Mouse (Mus musculus): ENCODE measurements around the gene Rps6ka5. TPM values are rescaled to one million over a fixed set of nuclear protein-coding genes. Genes with fewer than 3 reads are reported as not detected.
A peak's percentile ranks its signal among the peaks of the same experiment; 100 is the strongest.

The Rps6ka5 gene
- polyA plus RNA-seq, 1 experiment from 2014 or later = 4.9 TPM

GRCm38 (mm10) chr12:100606733-100607132 is 120.0 kb downstream of the Rps6ka5 start:
- no peaks in the 10 kb centered on the region for H3K27me3 ChIP-seq (ENCODE audit: insufficient read depth, poor library complexity, severe bottlenecking)
- no peaks in the 10 kb centered on the region for H3K9me3 ChIP-seq
- 98% methylated on average over 1 of the region's 1 CpGs for WGBS
- no peaks in the 10 kb centered on the region for H3K36me3 ChIP-seq
- H3K4me3 ChIP-seq = no peak overlapping the region
- no peak for DNase-seq (ENCODE audit: low spot score)
- no peak overlapping the region for H3K27ac ChIP-seq
- no peaks in the 10 kb centered on the region for H3K4me1 ChIP-seq

- Histone ChIP-seq H3K9me3 (no peaks in the 10 kb centered on the region), H3K27ac (no peak overlapping the region), H3K4me1 (no peaks in the 10 kb centered on the region), H3K4me3 (no peak overlapping the region), H3K27me3 (ENCODE audit: insufficient read depth, poor library complexity, severe bottlenecking) (no peaks in the 10 kb centered on the region), H3K36me3 (no peaks in the 10 kb centered on the region)
- WGBS = 73% methylated on average over 3 of the region's 3 CpGs
- DNase-seq (ENCODE audit: low spot score) = no peak
Observed at GRCm38 (mm10) chr12:100605596-100605995, 121.2 kb downstream of the Rps6ka5 start.

GRCm38 (mm10) chr12:100604540-100604939 is 122.2 kb downstream of the Rps6ka5 start:
- Histone ChIP-seq H3K9me3 (no peaks in the 10 kb centered on the region), H3K27ac (no peak overlapping the region), H3K4me3 (no peak overlapping the region), H3K36me3 (no peaks in the 10 kb centered on the region), H3K27me3 (ENCODE audit: insufficient read depth, poor library complexity, severe bottlenecking) (no peaks in the 10 kb centered on the region), H3K4me1 (no peaks in the 10 kb centered on the region)
- peak; percentile 78 for DNase-seq (ENCODE audit: low spot score)
- 0% methylated on average over 1 of the region's 1 CpGs for WGBS

GRCm38 (mm10) chr12:100594700-100595099 is 132.1 kb downstream of the Rps6ka5 start:
- DNase-seq (ENCODE audit: low spot score) = no peak
- Histone ChIP-seq H3K4me3 (no peak overlapping the region), H3K27me3 (ENCODE audit: insufficient read depth, poor library complexity, severe bottlenecking) (no peaks in the 10 kb centered on the region), H3K4me1 (no peaks in the 10 kb centered on the region), H3K36me3 (no peaks in the 10 kb centered on the region), H3K9me3 (no peaks in the 10 kb centered on the region), H3K27ac (no peak overlapping the region)
- WGBS = 38% methylated on average over 3 of the region's 3 CpGs

- WGBS = 83% methylated on average over 2 of the region's 2 CpGs
- Histone ChIP-seq H3K4me3 (no peak overlapping the region), H3K36me3 (no peaks in the 10 kb centered on the region), H3K27me3 (ENCODE audit: insufficient read depth, poor library complexity, severe bottlenecking) (no peaks in the 10 kb centered on the region), H3K4me1 (no peaks in the 10 kb centered on the region), H3K27ac (no peak overlapping the region), H3K9me3 (no peaks in the 10 kb centered on the region)
- no peak for DNase-seq (ENCODE audit: low spot score)
Observed at GRCm38 (mm10) chr12:100586601-100587000, 140.2 kb downstream of the Rps6ka5 start.

- H3K27ac ChIP-seq = no peak overlapping the region
- H3K27me3 ChIP-seq (ENCODE audit: insufficient read depth, poor library complexity, severe bottlenecking) = no peaks in the 10 kb centered on the region
- no peaks in the 10 kb centered on the region for H3K36me3 ChIP-seq
- H3K4me1 ChIP-seq = no peaks in the 10 kb centered on the region
- no peak overlapping the region for H3K4me3 ChIP-seq
- H3K9me3 ChIP-seq = no peaks in the 10 kb centered on the region
- 92% methylated on average over 2 of the region's 2 CpGs for WGBS
- DNase-seq (ENCODE audit: low spot score) = no peak
Observed at GRCm38 (mm10) chr12:100579221-100579620, 147.6 kb downstream of the Rps6ka5 start.

- H3K9me3 ChIP-seq = no peaks in the 10 kb centered on the region
- WGBS = 46% methylated on average over 2 of the region's 2 CpGs
- DNase-seq (ENCODE audit: low spot score) = no peak
- H3K27ac ChIP-seq = no peak overlapping the region
- no peaks in the 10 kb centered on the region for H3K4me1 ChIP-seq
- H3K36me3 ChIP-seq = 0 out of 2 replicates have a peak, but pooled peaks cover 3% of the 10 kb centered on the region
- H3K4me3 ChIP-seq = no peak overlapping the region
- no peaks in the 10 kb centered on the region for H3K27me3 ChIP-seq (ENCODE audit: insufficient read depth, poor library complexity, severe bottlenecking)
Observed at GRCm38 (mm10) chr12:100578291-100578690, 148.5 kb downstream of the Rps6ka5 start.

GRCm38 (mm10) chr12:100575739-100576138 is 151.0 kb downstream of the Rps6ka5 start:
- WGBS = 89% methylated on average over 3 of the region's 3 CpGs
- Histone ChIP-seq H3K36me3 (0 out of 2 replicates have a peak, but pooled peaks cover 7% of the 10 kb centered on the region), H3K4me1 (no peaks in the 10 kb centered on the region), H3K27ac (no peak overlapping the region), H3K9me3 (no peaks in the 10 kb centered on the region), H3K27me3 (ENCODE audit: insufficient read depth, poor library complexity, severe bottlenecking) (no peaks in the 10 kb centered on the region), H3K4me3 (no peak overlapping the region)
- DNase-seq (ENCODE audit: low spot score) = no peak

GRCm38 (mm10) chr12:100570522-100571072 is 156.2 kb downstream of the Rps6ka5 start:
- H3K9me3 ChIP-seq = no peaks in the 10 kb centered on the region
- no peaks in the 10 kb centered on the region for H3K27me3 ChIP-seq (ENCODE audit: insufficient read depth, poor library complexity, severe bottlenecking)
- no peaks in the 10 kb centered on the region for H3K4me1 ChIP-seq
- WGBS = 74% methylated on average over 12 of the region's 12 CpGs
- H3K36me3 ChIP-seq = 0 out of 2 replicates have a peak, but pooled peaks cover 7% of the 10 kb centered on the region
- no peak overlapping the region; the same call in 1 of the 2 replicates for H3K27ac ChIP-seq
- DNase-seq (ENCODE audit: low spot score) = no peak
- H3K4me3 ChIP-seq = no peak overlapping the region

GRCm38 (mm10) chr12:100568831-100569230 is 158.0 kb downstream of the Rps6ka5 start:
- H3K27me3 ChIP-seq (ENCODE audit: insufficient read depth, poor library complexity, severe bottlenecking) = no peaks in the 10 kb centered on the region
- no peaks in the 10 kb centered on the region for H3K9me3 ChIP-seq
- H3K4me1 ChIP-seq = no peaks in the 10 kb centered on the region
- 85% methylated on average over 7 of the region's 7 CpGs for WGBS
- H3K27ac ChIP-seq = no peak overlapping the region
- no peak overlapping the region for H3K4me3 ChIP-seq
- 0 out of 2 replicates have a peak, but pooled peaks cover 7% of the 10 kb centered on the region for H3K36me3 ChIP-seq
- no peak for DNase-seq (ENCODE audit: low spot score)

GRCm38 (mm10) chr12:100568105-100568504 is 158.7 kb downstream of the Rps6ka5 start:
- Histone ChIP-seq H3K9me3 (no peaks in the 10 kb centered on the region), H3K36me3 (0 out of 2 replicates have a peak, but pooled peaks cover 5% of the 10 kb centered on the region)
- 79% methylated on average over 6 of the region's 6 CpGs for WGBS

GRCm38 (mm10) chr12:100567627-100568026 is 159.2 kb downstream of the Rps6ka5 start:
- no peak for DNase-seq (ENCODE audit: low spot score)
- Histone ChIP-seq H3K27ac (no peak overlapping the region), H3K27me3 (ENCODE audit: insufficient read depth, poor library complexity, severe bottlenecking) (no peaks in the 10 kb centered on the region), H3K4me3 (no peak overlapping the region), H3K36me3 (peaks cover 5% of the 10 kb centered on the region; the same call in 1 of the 2 replicates), H3K4me1 (no peaks in the 10 kb centered on the region), H3K9me3 (no peaks in the 10 kb centered on the region)
- 75% methylated on average over 3 of the region's 3 CpGs for WGBS

More at GRCm38 (mm10) chr12:100568105-100568504, 158.7 kb downstream of the Rps6ka5 start:
- no peaks in the 10 kb centered on the region for H3K4me1 ChIP-seq
- H3K27me3 ChIP-seq (ENCODE audit: insufficient read depth, poor library complexity, severe bottlenecking) = no peaks in the 10 kb centered on the region
- H3K27ac ChIP-seq = no peak overlapping the region
- DNase-seq (ENCODE audit: low spot score) = no peak
- H3K4me3 ChIP-seq = no peak overlapping the region

- DNase-seq (ENCODE audit: low spot score) = no peak
- Histone ChIP-seq H3K4me1 (0 out of 2 replicates have a peak, but pooled peaks cover 3% of the 10 kb centered on the region), H3K36me3 (peaks cover 10% of the 10 kb centered on the region; the same call in 1 of the 2 replicates), H3K9me3 (no peaks in the 10 kb centered on the region), H3K27me3 (ENCODE audit: insufficient read depth, poor library complexity, severe bottlenecking) (no peaks in the 10 kb centered on the region), H3K4me3 (no peak overlapping the region), H3K27ac (no peak overlapping the region)
- WGBS = 81% methylated on average over 6 of the region's 6 CpGs
Observed at GRCm38 (mm10) chr12:100553675-100554074, 173.1 kb downstream of the Rps6ka5 start.

GRCm38 (mm10) chr12:100551972-100552371 is 174.8 kb downstream of the Rps6ka5 start:
- WGBS = 75% methylated on average over 1 of the region's 1 CpGs

More at GRCm38 (mm10) chr12:100551972-100552371, 174.8 kb downstream of the Rps6ka5 start:
- no peak for DNase-seq (ENCODE audit: low spot score)
- H3K27ac ChIP-seq = no peak overlapping the region
- peaks cover 10% of the 10 kb centered on the region; the same call in 1 of the 2 replicates for H3K36me3 ChIP-seq
- H3K9me3 ChIP-seq = no peaks in the 10 kb centered on the region
- H3K4me3 ChIP-seq = no peak overlapping the region
- no peaks in the 10 kb centered on the region for H3K27me3 ChIP-seq (ENCODE audit: insufficient read depth, poor library complexity, severe bottlenecking)
- H3K4me1 ChIP-seq = no peaks in the 10 kb centered on the region

Measured in heart, embryonic 10.5 days (tissue).